Mouse (Mus musculus): ENCODE data around the gene Plaur. TPM values are rescaled to one million over a fixed set of nuclear protein-coding genes. Genes with fewer than 3 reads are reported as not detected.
A peak's percentile ranks its signal among the peaks of the same experiment; 100 is the strongest.

Gene Plaur
- polyA plus RNA-seq, 1 experiment: 85.4 TPM

GRCm38 (mm10) chr7:24501492-24501891, 39.2 kb downstream of the Plaur start:
- WGBS: 48% methylated on average over 21 of the region's 21 CpGs
- Histone ChIP-seq H3K4me3 (replicated peaks; ENCODE audit: control insufficient read depth, low read depth, low read length) (no peak overlapping the region), H3K27ac (ENCODE audit: control insufficient read depth, insufficient read depth, low read depth, low read length, poor library complexity) (no peak overlapping the region), H3K4me1 (ENCODE audit: control insufficient read depth, insufficient read depth, low read length) (no peaks in the 10 kb centered on the region)
- no peak for TF ChIP-seq POLR2A (IDR thresholded peaks at IDR 0.05; ENCODE audit: borderline replicate concordance, control insufficient read depth, low read depth, low read length)
- TF ChIP-seq CTCF (IDR thresholded peaks at IDR 0.05; ENCODE audit: control insufficient read depth, insufficient read depth, low read length): peak; percentile 57; the same call in 1 of the 2 replicates

GRCm38 (mm10) chr7:24504004-24504403, 41.7 kb downstream of the Plaur start:
- 13% methylated on average over 10 of the region's 10 CpGs for WGBS
- Histone ChIP-seq H3K27ac (ENCODE audit: control insufficient read depth, insufficient read depth, low read depth, low read length, poor library complexity) (no peak overlapping the region), H3K4me1 (ENCODE audit: control insufficient read depth, insufficient read depth, low read length) (no peaks in the 10 kb centered on the region), H3K4me3 (replicated peaks; ENCODE audit: control insufficient read depth, low read depth, low read length) (no peak overlapping the region)
- no peak for TF ChIP-seq POLR2A (IDR thresholded peaks at IDR 0.05; ENCODE audit: borderline replicate concordance, control insufficient read depth, low read depth, low read length)
- no peak for TF ChIP-seq CTCF (IDR thresholded peaks at IDR 0.05; ENCODE audit: control insufficient read depth, insufficient read depth, low read length)

DNA sequence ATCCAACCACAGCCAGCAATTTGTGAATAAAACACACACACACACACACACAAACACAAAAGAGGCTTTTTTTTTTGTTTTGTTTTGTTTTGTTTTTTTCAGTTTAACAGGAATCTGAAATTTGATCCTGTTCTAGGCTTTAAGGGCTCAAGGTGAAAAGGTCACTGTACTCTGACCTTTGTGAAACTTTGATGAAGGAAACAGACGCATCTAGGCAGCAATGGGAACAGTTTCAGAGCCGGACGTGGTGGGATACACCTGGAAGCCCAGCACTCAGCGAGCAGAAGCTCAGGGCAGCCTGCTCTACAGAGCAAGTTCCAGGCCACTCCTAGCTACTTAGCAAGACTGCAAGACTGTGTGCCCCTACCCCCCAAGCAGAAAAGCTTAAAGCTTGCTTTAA, 42.6 kb downstream of the Plaur start:
- WGBS: 44% methylated on average over 4 of the region's 4 CpGs
- TF ChIP-seq POLR2A (IDR thresholded peaks at IDR 0.05; ENCODE audit: borderline replicate concordance, control insufficient read depth, low read depth, low read length) (no peak), CTCF (IDR thresholded peaks at IDR 0.05; ENCODE audit: control insufficient read depth, insufficient read depth, low read length) (no peak)
- Histone ChIP-seq H3K4me3 (replicated peaks; ENCODE audit: control insufficient read depth, low read depth, low read length) (no peak overlapping the region), H3K4me1 (ENCODE audit: control insufficient read depth, insufficient read depth, low read length) (no peaks in the 10 kb centered on the region), H3K27ac (ENCODE audit: control insufficient read depth, insufficient read depth, low read depth, low read length, poor library complexity) (no peak overlapping the region)

GRCm38 (mm10) chr7:24505447-24506064, 43.3 kb downstream of the Plaur start:
- TF ChIP-seq POLR2A (IDR thresholded peaks at IDR 0.05; ENCODE audit: borderline replicate concordance, control insufficient read depth, low read depth, low read length) (no peak), CTCF (IDR thresholded peaks at IDR 0.05; ENCODE audit: control insufficient read depth, insufficient read depth, low read length) (no peak)
- H3K4me3 ChIP-seq (replicated peaks; ENCODE audit: control insufficient read depth, low read depth, low read length): no peak overlapping the region
- 80% methylated on average over 15 of the region's 15 CpGs for WGBS
- no peak overlapping the region for H3K27ac ChIP-seq (ENCODE audit: control insufficient read depth, insufficient read depth, low read depth, low read length, poor library complexity)
- H3K4me1 ChIP-seq (ENCODE audit: control insufficient read depth, insufficient read depth, low read length): no peaks in the 10 kb centered on the region

DNA sequence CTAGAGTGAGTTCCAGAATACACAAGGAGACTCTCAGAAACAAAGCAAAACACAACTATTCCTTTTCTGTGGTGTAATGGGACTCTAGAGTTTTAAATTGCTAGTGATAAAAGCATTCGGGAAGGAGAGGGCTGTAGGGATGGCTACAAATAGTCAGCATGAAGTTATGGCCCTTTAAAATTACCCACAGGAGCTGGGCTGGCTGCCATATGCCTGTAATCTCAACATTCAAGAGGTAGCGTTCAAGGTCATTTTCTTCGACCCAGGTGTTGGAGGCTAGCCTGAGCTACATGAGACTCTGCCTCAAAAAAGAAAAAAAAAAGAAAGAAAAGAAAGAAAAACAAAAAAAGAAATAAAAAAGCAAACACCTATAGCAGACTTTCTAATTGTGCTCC, 43.8 kb downstream of the Plaur start:
- 25% methylated on average over 3 of the region's 3 CpGs for WGBS
- no peaks in the 10 kb centered on the region for H3K4me1 ChIP-seq (ENCODE audit: control insufficient read depth, insufficient read depth, low read length)
- TF ChIP-seq CTCF (IDR thresholded peaks at IDR 0.05; ENCODE audit: control insufficient read depth, insufficient read depth, low read length) (no peak), POLR2A (IDR thresholded peaks at IDR 0.05; ENCODE audit: borderline replicate concordance, control insufficient read depth, low read depth, low read length) (no peak)
- H3K4me3 ChIP-seq (replicated peaks; ENCODE audit: control insufficient read depth, low read depth, low read length): no peak overlapping the region
- no peak overlapping the region for H3K27ac ChIP-seq (ENCODE audit: control insufficient read depth, insufficient read depth, low read depth, low read length, poor library complexity)

GRCm38 (mm10) chr7:24506476-24506837, 44.2 kb downstream of the Plaur start:
- H3K4me3 ChIP-seq (replicated peaks; ENCODE audit: control insufficient read depth, low read depth, low read length): peak overlapping the region; percentile 5
- TF ChIP-seq POLR2A (IDR thresholded peaks at IDR 0.05; ENCODE audit: borderline replicate concordance, control insufficient read depth, low read depth, low read length) (no peak), CTCF (IDR thresholded peaks at IDR 0.05; ENCODE audit: control insufficient read depth, insufficient read depth, low read length) (no peak)
- no peak overlapping the region for H3K27ac ChIP-seq (ENCODE audit: control insufficient read depth, insufficient read depth, low read depth, low read length, poor library complexity)
- H3K4me1 ChIP-seq (ENCODE audit: control insufficient read depth, insufficient read depth, low read length): no peaks in the 10 kb centered on the region
- WGBS: 8% methylated on average over 12 of the region's 12 CpGs

DNA sequence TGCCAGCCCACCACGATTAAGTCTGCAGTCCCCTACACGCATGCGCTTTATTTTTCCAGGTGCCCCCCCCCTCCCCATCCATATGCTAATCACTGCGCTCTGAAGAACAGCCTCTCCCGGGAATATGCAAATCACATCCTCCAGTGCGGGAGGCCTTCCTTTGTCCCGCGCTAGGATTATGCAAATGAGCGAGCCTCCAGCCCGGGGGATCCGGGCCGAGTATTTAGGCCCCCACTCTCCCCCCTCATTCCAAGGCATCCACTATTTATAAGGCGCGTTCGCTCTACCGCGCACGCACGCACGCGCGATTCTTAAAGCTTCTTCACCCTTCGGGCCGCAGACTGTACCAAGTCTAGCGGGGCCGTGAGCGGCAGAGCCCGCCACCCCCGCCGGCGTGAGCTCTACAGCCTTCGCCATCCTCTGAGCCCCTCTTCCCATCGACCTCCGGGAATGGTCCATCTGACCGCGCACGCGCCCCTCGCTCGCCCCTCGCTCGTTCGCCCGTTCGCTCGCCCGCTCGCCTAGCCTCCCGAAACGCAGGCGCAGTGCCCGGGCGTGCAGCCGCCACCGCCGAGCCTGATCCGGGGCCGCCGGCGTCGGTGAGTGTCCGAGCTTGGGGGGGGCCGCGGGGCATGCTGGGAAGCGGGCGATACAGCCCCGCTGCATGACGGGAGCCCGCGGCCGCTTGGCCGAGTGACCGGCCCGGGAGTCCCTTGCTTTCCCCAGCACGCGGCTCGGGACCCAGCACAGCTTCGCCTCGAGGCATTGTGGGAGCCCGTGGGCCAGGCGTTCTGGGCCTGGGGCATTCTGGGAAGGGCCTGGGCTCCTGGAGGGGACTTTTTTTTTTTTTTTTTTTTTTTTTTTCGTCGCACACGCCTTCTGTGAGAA, 44.8 kb downstream of the Plaur start, which contains the start of gene Zfp428:
TSS of gene Zfp428 (plus strand) at position 169 of the 888 bp plus-strand sequence.
- TF ChIP-seq POLR2A (IDR thresholded peaks at IDR 0.05; ENCODE audit: borderline replicate concordance, control insufficient read depth, low read depth, low read length): peak; percentile 68; the same call in 1 of the 2 replicates
- TF ChIP-seq CTCF (IDR thresholded peaks at IDR 0.05; ENCODE audit: control insufficient read depth, insufficient read depth, low read length): no peak
- Histone ChIP-seq H3K4me1 (ENCODE audit: control insufficient read depth, insufficient read depth, low read length) (no peaks in the 10 kb centered on the region), H3K4me3 (replicated peaks; ENCODE audit: control insufficient read depth, low read depth, low read length) (peak within 1 kb of the TSS; percentile 85), H3K27ac (ENCODE audit: control insufficient read depth, insufficient read depth, low read depth, low read length, poor library complexity) (peak within 1 kb of the TSS; percentile 37; the same call in 1 of the 2 replicates)
- WGBS: under 1% methylated on average over 84 of the region's 84 CpGs

DNA sequence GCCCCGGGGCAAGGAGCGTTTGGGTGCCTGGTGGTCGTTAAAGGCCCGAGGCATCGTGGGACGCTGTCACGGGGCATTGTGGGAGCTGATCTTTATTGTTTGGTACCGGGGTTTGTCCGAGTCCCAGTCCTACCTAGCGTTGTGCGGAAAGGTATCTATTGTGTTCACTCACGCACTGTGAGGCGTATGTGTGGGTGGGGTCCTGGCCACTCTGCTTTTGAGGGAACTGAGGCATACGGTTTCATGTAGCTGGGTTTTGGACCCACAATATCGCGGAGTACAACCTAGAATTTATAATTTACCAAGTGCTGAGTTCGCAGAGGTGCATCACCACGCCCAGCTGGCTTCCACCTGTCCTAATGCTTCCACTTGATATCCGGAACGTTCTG, 45.4 kb downstream of the Plaur start:
- 1% methylated on average over 20 of the region's 20 CpGs for WGBS
- peak overlapping the region; percentile 85 for H3K4me3 ChIP-seq (replicated peaks; ENCODE audit: control insufficient read depth, low read depth, low read length)
- no peaks in the 10 kb centered on the region for H3K4me1 ChIP-seq (ENCODE audit: control insufficient read depth, insufficient read depth, low read length)
- no peak overlapping the region for H3K27ac ChIP-seq (ENCODE audit: control insufficient read depth, insufficient read depth, low read depth, low read length, poor library complexity)
- no peak for TF ChIP-seq CTCF (IDR thresholded peaks at IDR 0.05; ENCODE audit: control insufficient read depth, insufficient read depth, low read length)
- TF ChIP-seq POLR2A (IDR thresholded peaks at IDR 0.05; ENCODE audit: borderline replicate concordance, control insufficient read depth, low read depth, low read length): no peak

All from bone marrow, adult 2 months (tissue).